Mouse (Mus musculus) ovary, postnatal 14 days (tissue): ENCODE results near the gene Gm27235.
"Not testable (repeated sequence)": the region's sequence is repeated elsewhere in the genome, so short reads cannot be mapped to it uniquely, and the experiment has no call there.

Source experiments
- DNase-seq: peaks from one replicate; pipeline ENCODE4 v3.0.0; 2022; ENCODE audit warnings: low spot score

The Gm27235 gene

GRCm38 (mm10) chr9:35790001-35790400 is at the start of gene Gm27235, which contains the start of gene D730048I06Rik:
Gene Gm27235, minus strand, starts transcription at chr9:35790101.
Gene D730048I06Rik, minus strand, starts transcription at chr9:35790112.
- no peak for DNase-seq

GRCm38 (mm10) chr9:35817881-35818280 is 28.0 kb upstream of the Gm27235 start:
- not testable (repeated sequence) for DNase-seq

GRCm38 (mm10) chr9:35798146-35798545 is 8.2 kb upstream of the Gm27235 start:
- DNase-seq = no peak

GRCm38 (mm10) chr9:35778009-35778408 is 11.9 kb downstream of the Gm27235 start, which contains the start of gene Gm17727:
Gene Gm17727, minus strand, starts transcription at chr9:35778109.
- no peak for DNase-seq

- no peak for DNase-seq
These were observed 33.1 kb downstream of the Gm27235 start for GRCm38 (mm10) chr9:35756843-35757242.

- DNase-seq = no peak
These were observed 49.2 kb downstream of the Gm27235 start, which contains the start of gene Gm17677 for GRCm38 (mm10) chr9:35740749-35741148. Gene Gm17677, plus strand, starts transcription at chr9:35741049.
